Mouse (Mus musculus): ENCODE data around the gene Madcam1.

Madcam1 gene

GRCm38 (mm10) chr10:79712029-79712428 is 47.7 kb downstream of the Madcam1 start:
- DNase-seq (ENCODE audit: low spot score): peak; percentile 24

GRCm38 (mm10) chr10:79712499-79713126 is 48.3 kb downstream of the Madcam1 start:
- peak; percentile 69 for DNase-seq (ENCODE audit: low spot score)

- no peak for DNase-seq (ENCODE audit: low spot score)
These were observed 48.8 kb downstream of the Madcam1 start for GRCm38 (mm10) chr10:79713163-79713562.

GRCm38 (mm10) chr10:79714996-79715395 is 50.6 kb downstream of the Madcam1 start:
- DNase-seq (ENCODE audit: low spot score): no peak

- no peak for DNase-seq (ENCODE audit: low spot score)
These were observed 52.1 kb downstream of the Madcam1 start, which contains the start of gene Hcn2 for GRCm38 (mm10) chr10:79716254-79716987. Gene Hcn2, plus strand, starts transcription at chr10:79716634.

GRCm38 (mm10) chr10:79716988-79717355 is 52.6 kb downstream of the Madcam1 start:
- peak; percentile 14 for DNase-seq (ENCODE audit: low spot score)

- no peak for DNase-seq (ENCODE audit: low spot score)
These were observed 53.4 kb downstream of the Madcam1 start for GRCm38 (mm10) chr10:79717640-79718357.

Measured in T-cell, adult 2 months (primary cell).